Mouse (Mus musculus): ENCODE measurements around the gene Peak1.

The Peak1 gene

DNA sequence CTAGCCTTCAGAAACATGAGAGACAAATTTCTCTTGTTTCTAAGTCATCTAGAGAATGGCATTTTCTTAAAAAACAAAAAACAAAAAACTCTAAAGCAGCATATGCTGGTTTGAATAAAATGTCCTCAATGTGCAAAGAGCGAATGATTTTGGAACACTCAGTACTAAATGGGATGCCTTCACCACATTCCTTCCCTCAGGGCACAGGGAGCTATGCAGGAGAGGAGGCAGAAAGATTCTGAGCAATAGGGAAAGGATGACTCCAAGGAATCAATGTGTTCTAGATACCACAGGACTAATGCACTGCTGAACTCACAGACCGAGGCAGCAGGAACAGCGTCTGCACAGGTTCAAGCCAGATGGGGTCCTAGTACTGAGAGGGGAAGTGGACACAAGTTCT lies 103.5 kb downstream of the Peak1 start:
- DNase-seq (ENCODE audit: low read depth, low spot score): no peak

DNA sequence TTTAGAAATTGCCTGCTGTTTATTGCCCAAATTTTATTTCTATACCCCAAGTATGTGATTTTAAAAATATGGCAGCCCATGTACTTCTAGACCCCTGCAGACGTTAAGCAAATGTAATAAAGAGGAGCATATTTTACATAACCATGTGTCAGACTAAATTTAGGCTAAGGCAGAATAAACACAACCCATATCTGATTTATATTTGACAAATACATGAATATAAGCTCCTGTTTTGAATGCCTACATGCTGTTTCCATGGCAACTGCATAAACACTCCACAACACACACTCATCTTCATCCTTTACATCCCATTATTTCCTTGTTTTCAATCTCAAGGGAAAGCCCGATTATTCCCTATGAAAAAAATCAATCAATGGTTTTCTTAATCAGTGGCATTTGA lies 108.8 kb downstream of the Peak1 start:
- DNase-seq (ENCODE audit: low read depth, low spot score): no peak

DNA sequence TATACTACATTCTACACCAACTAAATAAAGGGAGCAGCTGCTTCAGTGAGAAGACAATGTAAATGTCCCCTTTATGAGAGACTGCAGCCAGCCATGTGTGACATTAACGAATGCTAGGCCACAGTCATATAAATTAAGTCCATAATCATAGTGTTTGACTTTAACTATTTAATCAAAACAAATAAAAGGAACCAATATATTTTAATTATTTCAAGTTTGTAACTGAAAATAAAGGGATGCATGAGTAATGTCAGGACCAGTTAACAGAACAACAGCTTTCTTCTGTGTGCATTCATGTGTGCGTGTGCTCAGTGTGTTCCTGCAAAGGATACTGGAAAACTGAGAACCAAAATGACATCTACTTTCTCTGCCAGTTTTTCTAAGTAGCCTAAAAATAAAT lies 113.3 kb downstream of the Peak1 start:
- DNase-seq (ENCODE audit: low read depth, low spot score): no peak

DNA sequence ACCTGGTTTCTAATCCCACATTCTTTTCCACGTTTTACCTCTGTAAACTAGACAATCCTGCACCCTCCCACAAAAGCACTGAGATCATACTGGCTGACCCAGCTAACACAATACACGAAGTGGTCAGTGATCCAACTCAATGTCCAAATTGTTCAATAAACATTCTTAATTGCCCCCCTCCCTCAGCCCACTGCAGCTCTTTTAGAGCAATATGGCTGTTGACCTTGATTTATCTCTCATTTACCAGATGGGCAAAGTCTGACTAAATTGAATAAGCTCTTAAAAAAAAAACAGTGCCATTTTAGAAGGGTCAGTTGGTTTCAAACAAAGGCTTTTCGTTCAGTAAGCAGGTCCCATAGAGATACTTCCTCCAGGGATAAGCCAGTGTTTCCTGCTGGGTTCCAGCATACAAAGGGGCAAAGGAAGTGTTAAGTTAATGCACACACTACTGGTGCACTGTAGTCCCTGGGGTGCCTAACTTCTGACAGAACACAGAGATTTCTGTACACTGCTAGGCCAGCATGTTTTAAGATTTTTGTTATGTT lies 114.9 kb downstream of the Peak1 start:
- no peak for DNase-seq (ENCODE audit: low read depth, low spot score)

DNA sequence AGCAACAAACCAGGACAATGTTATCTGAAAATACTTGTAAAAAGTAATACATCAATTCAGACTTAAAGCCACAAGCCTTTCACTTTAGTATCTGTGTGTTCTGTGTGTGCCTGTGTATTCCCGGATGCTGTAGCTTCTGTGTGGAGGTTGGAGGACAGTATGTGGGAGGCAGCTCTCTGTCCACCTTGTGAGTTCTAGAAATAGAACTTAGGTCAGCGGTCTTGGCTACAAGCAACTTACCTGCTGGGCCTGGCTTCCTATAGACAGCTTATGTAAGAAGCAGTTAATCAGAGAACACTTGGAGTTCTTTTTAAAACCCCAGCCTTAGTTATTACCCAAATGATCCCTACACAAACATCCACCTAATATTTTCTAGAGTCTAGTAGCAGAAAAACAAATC lies 127.8 kb downstream of the Peak1 start:
- DNase-seq (ENCODE audit: low read depth, low spot score): no peak

DNA sequence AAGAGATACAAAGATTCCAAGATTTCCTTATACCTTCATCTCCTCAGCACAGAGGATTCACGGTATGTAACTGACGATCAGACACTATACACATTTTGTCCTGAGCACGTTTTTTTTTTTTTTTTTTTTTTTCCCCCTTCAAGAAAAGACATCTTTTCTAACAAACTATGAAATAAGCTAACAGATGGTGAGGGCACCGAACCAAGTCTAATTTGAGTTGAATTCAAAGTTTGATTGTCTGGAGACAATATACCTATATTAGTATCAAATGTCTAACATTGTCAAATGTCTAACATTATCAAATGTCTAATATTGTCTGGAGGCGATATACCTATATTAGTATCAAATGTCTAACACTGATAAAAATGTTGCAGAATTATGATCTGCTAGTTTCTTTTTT lies 135.4 kb downstream of the Peak1 start:
- DNase-seq (ENCODE audit: low read depth, low spot score): no peak

DNA sequence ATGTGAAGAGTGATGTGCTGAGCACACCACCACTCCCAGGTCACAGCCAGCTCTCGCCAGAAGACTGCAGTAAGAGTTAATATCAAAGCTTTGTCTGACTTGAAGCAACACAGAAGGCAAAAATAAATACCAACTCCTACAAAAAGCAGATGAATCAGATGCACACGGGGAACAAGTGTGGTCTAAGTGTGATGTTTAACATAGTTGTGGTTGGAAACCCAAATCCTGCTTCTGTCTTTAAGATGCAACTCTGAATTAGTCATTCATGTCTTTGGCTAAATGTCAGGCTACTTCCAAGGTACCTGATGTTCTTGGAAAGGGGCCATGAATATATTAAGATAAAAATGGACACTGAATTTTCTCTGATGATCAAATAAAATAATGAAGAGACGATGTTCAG lies 144.3 kb downstream of the Peak1 start:
- DNase-seq (ENCODE audit: low read depth, low spot score): no peak

DNA sequence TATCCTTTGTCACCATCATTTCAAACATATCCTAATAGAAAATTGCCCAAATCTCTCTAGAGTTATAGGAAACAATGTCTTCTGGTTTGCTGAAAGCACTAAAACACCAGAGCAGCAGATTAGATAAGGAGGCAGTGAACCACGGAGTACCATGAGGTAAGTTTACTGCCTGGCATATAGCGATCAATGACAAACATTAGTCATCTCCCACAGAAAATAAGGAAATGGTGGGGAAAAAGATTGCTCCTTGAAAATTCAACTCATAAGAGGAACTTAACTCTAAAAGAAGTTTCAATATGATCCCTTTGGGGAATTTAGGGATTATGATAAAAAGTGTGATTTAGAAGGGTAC lies 145.6 kb downstream of the Peak1 start:
- DNase-seq (ENCODE audit: low read depth, low spot score): no peak

DNA sequence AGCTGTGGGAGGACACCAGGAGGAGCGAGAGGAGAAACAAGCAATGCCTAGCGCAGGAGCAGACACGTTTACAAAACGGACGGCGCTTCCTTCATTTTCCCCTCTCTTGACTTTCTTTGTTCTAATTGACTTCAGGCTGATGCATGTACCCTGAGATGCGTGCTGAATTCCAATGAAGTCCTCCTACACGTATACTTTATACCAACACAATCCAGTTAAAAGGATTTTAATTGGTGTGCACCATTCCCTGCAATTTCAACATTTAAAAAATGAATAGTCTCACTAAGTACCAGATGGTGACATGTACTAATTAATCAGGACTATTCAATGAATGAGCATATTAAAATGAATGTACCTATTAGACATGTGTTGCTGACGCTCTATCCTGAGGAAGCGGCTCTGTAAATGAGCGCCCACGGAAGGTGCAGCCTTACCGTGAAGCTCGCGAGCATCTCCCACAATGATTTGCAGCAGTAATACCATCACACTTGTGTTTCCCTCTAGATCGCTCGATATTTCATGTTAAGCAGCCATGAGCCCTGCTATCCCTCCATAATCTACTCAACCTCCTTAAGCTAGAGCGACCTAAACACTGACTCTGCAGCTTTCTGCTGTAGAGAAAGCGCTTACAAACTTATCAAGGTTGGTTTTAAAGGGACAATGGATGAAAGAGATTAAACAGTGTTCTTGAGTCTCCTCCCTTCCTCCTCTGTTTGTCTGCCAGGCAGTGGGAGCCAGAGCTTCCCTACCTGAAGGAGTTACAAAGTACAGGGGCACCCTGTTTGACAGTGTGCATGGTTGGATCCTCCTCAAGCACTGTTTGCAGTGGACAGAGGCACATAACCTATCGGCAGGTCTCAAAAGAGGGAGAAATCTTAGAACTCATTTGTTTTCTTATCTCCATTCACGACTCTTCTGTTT lies 146.3 kb downstream of the Peak1 start:
- DNase-seq (ENCODE audit: low read depth, low spot score): no peak

DNA sequence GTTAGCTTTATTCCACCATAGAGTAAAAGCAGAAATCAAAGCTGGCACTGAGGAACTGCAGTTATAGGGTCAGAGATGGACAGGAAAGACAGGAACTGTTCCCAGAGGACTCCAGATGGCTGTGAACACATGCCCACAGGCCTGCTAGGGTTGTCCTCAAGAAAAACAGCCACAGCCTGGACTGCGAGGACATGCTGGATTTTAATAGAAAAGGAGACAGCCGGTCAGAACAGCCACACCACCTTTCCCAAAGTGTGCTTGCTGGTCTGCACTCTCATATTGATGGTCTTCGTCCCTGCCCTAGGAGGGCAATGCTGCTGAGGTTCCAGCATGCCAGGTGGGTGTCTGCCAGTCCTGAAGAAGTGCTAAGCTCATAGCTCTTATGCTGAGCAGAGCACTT lies 148.8 kb downstream of the Peak1 start:
- no peak for DNase-seq (ENCODE audit: low read depth, low spot score)

DNA sequence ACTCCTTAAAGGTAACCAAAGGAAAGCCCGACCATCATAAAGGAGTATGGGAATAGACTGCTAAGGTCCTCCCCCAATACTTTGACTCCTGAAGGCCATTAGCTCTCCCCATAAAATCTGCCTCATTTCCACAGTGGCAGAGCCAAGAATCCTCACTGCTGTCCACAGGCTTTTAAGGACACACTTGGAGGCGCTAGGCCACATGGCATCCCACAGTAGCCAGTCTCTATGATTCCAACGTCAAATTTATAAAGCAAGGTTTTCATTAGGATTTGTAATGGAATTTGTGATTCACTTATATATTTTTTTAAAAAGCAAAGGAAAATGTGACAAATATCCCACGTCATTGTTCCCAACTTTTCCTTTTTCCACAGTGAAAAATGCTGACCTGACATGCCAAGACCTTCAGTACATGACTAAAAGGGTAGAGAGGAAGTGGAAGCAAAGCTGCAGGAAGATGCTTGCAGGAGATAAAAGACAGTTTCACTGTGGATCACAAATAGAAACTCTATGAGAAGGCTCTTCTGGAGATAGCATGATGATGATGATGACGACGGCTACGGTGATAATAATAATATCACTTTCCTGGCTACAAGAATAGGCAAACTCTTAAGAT lies 151.6 kb downstream of the Peak1 start:
- no peak for DNase-seq (ENCODE audit: low read depth, low spot score)

DNA sequence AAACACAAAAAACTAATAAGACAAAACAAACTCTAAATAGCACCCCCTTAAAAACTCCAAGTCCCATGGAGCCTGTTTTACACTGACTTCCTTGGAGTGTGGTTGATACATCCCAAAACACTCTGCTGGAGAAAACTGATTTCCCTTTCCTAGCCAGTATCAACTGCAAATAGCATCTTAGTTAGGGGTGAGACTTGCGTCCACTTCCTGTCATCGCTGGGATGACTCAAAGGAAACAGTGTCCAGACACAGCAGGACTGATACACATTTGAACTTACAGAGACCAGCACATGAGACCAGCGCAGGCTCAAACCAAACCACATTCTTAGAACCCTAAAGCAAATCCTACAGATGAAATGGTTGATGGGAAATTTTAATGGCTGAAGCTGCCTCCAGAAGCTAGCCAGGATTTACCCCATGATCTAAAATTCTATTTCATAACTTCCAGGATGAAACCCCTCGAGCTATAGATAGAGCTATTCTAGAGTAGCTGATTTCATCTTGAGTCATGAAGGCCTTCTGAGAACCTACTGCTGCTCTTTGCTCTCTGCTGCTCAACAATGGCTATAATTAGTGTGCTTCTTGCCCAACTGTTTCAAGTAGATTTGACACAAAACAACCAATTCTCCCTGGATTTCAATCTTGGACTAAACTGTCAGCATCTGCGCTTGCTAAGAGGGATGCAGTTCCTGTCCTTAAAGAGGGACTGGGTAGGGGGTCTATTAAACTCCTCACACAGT lies 152.2 kb downstream of the Peak1 start:
- DNase-seq (ENCODE audit: low read depth, low spot score): no peak

DNA sequence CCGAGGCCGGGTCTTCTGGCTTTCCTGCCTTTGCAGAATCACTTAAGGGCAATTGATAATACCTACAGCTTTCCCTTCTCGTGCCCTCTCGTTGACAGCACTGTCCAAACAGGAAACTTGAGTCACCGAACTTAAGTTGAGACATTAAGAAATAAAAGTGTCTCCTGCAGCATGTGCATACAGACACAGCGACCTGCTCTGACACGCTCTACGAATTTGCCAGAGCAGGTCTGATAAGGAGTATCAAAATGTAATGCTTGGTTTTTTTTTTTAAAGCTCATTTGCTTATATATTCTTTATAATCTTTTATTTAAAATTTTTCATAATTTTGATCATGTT lies 152.9 kb downstream of the Peak1 start:
- DNase-seq (ENCODE audit: low read depth, low spot score): no peak

DNA sequence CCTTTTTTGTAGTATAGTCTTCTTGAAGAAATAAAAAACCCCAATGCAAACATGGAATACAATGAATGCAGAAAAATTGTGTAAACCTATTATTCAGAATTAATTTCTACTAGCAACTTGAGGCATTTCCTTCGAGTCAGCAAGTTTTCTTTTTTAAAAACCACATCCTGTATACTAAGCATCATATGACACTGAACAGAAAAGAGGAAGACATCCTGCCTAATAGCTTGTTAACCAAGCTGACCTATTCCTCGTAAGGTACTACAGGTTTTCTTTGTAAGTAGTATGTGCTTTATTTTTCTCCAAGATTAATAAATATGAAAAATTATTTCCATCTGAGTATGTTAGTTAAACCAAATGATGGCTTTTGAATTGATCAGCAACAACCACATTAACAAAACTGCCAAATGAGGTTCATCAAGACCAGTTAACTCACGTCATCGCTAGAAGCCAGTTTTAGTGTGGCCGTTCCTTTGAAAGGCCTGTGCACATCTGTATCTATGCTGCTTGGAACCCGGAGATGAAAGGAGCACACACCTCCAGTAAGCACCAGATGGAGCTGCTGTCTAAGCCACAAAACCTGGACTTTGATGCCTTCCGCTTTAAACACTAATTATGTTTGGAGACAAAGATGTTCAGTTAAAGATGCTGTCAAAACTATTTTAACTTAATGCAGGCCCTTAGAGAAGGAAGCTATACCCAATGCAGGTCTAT lies 153.4 kb downstream of the Peak1 start:
- no peak for DNase-seq (ENCODE audit: low read depth, low spot score)

DNA sequence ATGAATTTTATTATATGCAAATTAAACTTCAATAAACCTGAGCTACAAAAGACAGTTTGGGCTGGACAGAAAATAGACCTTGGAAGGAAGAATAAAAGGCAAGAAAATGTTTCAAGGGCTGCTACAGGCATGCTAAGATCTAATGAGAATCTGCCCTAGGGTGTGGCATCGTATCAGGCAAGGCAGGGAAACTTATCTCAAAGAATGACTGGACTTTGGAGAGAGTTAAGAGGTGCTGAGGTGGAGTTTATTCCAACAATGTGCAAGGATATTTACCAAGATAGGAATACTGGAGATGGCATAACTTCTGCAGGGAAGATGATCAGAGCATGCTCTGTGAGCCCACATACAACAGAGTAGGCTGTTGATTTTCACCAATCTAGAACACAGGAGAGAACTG lies 154.8 kb downstream of the Peak1 start:
- no peak for DNase-seq (ENCODE audit: low read depth, low spot score)

DNA sequence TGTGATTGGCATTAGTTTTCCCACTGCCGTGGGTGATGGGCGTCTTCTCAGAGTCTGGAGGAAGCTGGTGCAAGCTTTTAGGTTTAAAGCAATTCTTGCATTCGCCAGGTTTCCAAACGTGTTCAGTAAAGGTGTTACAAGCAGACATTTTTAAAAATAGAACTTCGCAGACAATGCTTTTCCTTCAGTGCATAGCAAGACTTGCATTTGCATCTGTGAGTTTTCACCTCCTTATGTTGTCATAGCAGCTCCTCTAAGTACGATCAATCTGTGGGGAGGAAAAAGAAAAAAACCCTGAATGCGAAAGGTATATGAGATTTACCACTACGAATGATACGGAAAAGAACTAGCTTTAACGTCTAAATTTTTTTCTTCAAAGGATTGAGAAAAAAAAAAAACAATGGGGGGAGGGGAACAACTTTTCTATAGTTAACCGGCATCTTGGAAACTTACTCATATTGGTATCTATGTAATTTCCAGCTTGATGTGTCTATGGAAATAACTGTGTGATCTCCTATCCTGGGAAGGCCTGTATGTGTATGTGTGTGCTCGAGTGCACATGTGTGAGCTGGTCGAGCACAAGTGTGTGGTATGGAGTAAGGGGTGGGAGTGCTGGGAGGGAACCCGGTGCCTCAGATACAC lies 157.3 kb downstream of the Peak1 start:
- peak; percentile 16 for DNase-seq (ENCODE audit: low read depth, low spot score)

DNA sequence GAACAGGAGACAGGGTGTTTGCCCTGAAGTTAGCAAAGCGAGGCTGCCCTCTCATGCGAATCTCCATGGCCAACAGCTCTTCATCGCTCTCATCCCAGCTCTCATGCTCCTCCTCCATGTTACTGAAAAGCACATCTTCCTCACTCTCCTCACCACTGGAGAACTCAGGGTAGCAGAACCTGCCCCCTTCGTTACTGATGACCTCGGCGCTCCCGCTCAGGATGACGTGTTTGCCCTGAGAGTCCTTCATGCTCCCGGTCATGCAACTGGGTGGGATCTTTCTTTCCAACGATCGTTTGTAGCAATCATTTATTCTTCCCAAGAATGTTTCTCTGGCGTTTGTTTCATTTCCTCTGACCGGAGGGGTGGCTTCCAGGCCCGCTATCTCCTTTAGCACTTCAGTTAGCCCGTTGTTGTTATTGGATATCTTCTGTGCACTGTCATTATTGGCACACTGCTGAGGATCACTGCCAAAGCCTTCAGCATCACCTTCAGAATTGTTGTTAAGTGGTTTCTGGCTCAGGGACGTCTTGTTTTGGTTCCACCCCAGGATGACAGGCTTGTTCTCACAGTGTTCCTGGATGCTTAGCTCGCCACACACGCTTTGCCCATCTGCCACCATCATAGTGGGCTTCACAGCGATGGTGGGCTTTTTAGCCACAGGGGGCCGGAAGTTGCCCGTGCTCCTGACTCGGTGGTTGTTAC lies 157.9 kb downstream of the Peak1 start:
- no peak for DNase-seq (ENCODE audit: low read depth, low spot score)

DNA sequence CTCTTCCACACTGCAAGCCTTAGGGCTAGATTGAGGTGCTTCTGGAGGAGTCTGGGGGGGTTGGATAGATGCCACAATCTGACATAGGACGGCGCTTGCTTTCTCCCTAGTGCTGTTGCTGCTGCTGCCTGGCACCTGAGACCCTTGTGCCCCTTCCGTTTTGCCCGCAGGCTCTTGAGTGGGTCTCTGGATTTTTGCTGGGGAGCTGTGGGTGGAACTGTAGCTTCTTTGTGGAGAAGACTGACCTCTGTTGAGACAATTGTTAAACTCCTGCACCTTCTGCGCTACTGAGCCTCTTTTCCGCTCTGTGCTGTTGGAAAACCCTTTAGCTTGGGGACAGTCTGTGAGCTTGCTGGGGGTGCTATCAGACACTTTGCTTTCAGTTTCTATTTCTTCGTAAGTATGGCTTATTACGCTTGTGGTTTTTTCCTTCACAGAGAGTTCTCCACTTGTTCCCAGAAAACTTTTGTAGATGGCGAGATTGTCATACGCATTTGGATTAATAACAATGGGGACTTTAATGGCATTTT lies 159.5 kb downstream of the Peak1 start:
- no peak for DNase-seq (ENCODE audit: low read depth, low spot score)

DNA sequence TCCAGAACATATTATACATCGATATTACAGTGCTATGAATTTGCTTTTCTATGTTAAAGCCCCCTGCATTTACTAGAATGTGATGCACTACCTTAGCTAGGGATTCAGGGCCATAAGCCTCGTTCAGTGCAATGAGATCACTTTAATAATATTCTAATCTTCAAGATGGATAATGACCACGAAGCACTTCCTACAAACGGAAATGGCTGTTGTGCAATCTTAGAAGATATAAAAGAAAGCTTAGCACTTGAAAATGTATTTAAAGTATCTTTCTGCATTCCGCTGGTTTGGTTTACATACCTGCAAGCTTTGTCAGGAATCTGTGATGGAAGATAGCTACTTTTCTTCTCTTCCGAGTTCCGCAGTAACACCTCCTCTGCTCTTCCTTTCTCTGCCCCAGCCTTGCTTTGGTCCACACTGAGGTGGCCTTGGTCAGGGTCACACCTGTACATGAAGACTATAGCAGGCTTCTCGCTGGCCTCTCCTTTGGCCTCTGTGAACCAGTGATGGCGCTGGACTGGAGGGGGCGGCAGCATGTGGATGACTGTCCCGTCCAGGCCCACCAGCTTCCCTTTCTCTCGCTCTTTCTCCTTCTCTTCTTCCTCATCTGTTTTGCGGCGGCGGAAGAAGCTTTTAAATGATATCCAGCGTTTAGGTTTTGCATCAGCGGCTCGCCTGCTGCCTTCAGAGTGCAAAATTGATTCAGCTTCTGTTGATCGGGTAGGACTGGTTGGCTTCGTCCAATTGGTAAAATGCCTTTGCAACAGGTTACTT lies 160.5 kb downstream of the Peak1 start:
- no peak for DNase-seq (ENCODE audit: low read depth, low spot score)

All from WW6 (cell line).